In genomic region chr19:57558420-57558967, GRCm38 (mm10) we compare ENCODE assay signal across 16 mouse cellular contexts. TPM values are rescaled to one million over a fixed set of nuclear protein-coding genes. Genes with fewer than 3 reads are reported as not detected.
A peak's percentile ranks its signal among the peaks of the same experiment; 100 is the strongest.
DNase-seq lines count a peak whose midpoint lies in the region; ATAC-seq and TF ChIP-seq lines count a peak whose summit lies in the region.
"Had no signal": no experiment of that assay in that cellular context is flagged by ENCODE, and none has a peak within 500 bp of the region (broad histone marks: within the 10 kb centered on the region; RNA-seq: fewer than 3 reads in every experiment).

No protein-coding gene starts in this region.

- WGBS in forebrain, embryonic 10.5 days: 71% methylated on average over 19 of the region's 19 CpGs
- 30% methylated on average over 19 of the region's 19 CpGs for WGBS in forebrain, embryonic 15.5 days
- 38% methylated on average over 19 of the region's 19 CpGs for WGBS in hindbrain, embryonic 16.5 days
- WGBS in midbrain, postnatal 0 days: 26% methylated on average over 19 of the region's 19 CpGs
- 80% methylated on average over 19 of the region's 19 CpGs for WGBS in lung, adult 2 months

- H3K36me3 ChIP-seq in forebrain, embryonic 10.5 days (replicated peaks): no peaks in the 10 kb centered on the region
- H3K36me3 ChIP-seq in forebrain, embryonic 15.5 days: no peaks in the 10 kb centered on the region
- H3K36me3 ChIP-seq in hindbrain, embryonic 16.5 days (ENCODE audit: control insufficient read depth, insufficient read depth, low read length): no peaks in the 10 kb centered on the region
- no peaks in the 10 kb centered on the region for H3K36me3 ChIP-seq in midbrain, postnatal 0 days (ENCODE audit: insufficient read depth, low read length)
- H3K36me3 ChIP-seq: embryonic facial prominence, embryonic 13.5 days; limb, embryonic 15.5 days had no signal

- H3K4me1 ChIP-seq in forebrain, embryonic 10.5 days: peaks cover 22% of the 10 kb centered on the region
- peaks cover 11% of the 10 kb centered on the region; the same call in 1 of the 2 replicates for H3K4me1 ChIP-seq in forebrain, embryonic 15.5 days
- H3K4me1 ChIP-seq in hindbrain, embryonic 16.5 days (ENCODE audit: control insufficient read depth, insufficient read depth, low read depth, low read length): peaks cover 6% of the 10 kb centered on the region
- no peaks in the 10 kb centered on the region for H3K4me1 ChIP-seq in midbrain, postnatal 0 days (ENCODE audit: insufficient read depth, low read length)
- no peaks in the 10 kb centered on the region for H3K4me1 ChIP-seq in lung, adult 2 months (ENCODE audit: control insufficient read depth, insufficient read depth, low read length)

- H3K4me3 ChIP-seq in forebrain, embryonic 10.5 days: no peak overlapping the region
- no peak overlapping the region for H3K4me3 ChIP-seq in forebrain, embryonic 15.5 days
- no peak overlapping the region for H3K4me3 ChIP-seq in hindbrain, embryonic 16.5 days (ENCODE audit: low read length)
- H3K4me3 ChIP-seq in midbrain, postnatal 0 days (ENCODE audit: low read depth, low read length): no peak overlapping the region
- no peak overlapping the region for H3K4me3 ChIP-seq in lung, adult 2 months (replicated peaks; ENCODE audit: extremely low read depth, low read depth, low read length)
- H3K4me3 ChIP-seq: embryonic facial prominence, embryonic 13.5 days; limb, embryonic 15.5 days had no signal

- peak overlapping the region; percentile 40 for H3K27ac ChIP-seq in forebrain, embryonic 10.5 days
- H3K27ac ChIP-seq in forebrain, embryonic 15.5 days (replicated peaks): no peak overlapping the region
- 0 out of 2 replicates have a peak overlapping the region, but pooled peaks have one; percentile 48 for H3K27ac ChIP-seq in hindbrain, embryonic 16.5 days (ENCODE audit: low read depth, low read length)
- no peak overlapping the region for H3K27ac ChIP-seq in midbrain, postnatal 0 days (ENCODE audit: low read depth, low read length)
- H3K27ac ChIP-seq: embryonic facial prominence, embryonic 13.5 days; limb, embryonic 15.5 days had no signal

- no peak for DNase-seq in forebrain, embryonic 10.5 days (ENCODE audit: extremely low spot score, low spot score)
- no peak for DNase-seq in midbrain, postnatal 0 days (ENCODE audit: low spot score)
- DNase-seq in layer of hippocampus, postnatal 36 days: no peak
- no peak for DNase-seq in lung, adult 2 months
- DNase-seq: adrenal gland, adult 8-10 months; gastrocnemius, postnatal 10 days; heart, postnatal 14 days; kidney, adult 18-20 months; lung, adult 18-20 months; right cerebral cortex, postnatal 4 days; thymus, adult 18-20 months had no signal

- TF ChIP-seq POLR2A in lung, adult 2 months (IDR thresholded peaks at IDR 0.05; ENCODE audit: borderline replicate concordance, extremely low read depth, low read depth, low read length): no peak

- no peak overlapping the region for H3K9ac ChIP-seq in forebrain, embryonic 15.5 days (replicated peaks)
- no peak overlapping the region; the same call in 1 of the 2 replicates for H3K9ac ChIP-seq in hindbrain, embryonic 16.5 days (ENCODE audit: low read depth, low read length)
- no peak overlapping the region for H3K9ac ChIP-seq in midbrain, postnatal 0 days (replicated peaks; ENCODE audit: low read length, poor library complexity, severe bottlenecking)
- H3K9ac ChIP-seq: embryonic facial prominence, embryonic 13.5 days; limb, embryonic 15.5 days had no signal

- H3K4me2 ChIP-seq in forebrain, embryonic 15.5 days (replicated peaks): no peak overlapping the region
- no peak overlapping the region for H3K4me2 ChIP-seq in hindbrain, embryonic 16.5 days (ENCODE audit: low read length)
- no peak overlapping the region for H3K4me2 ChIP-seq in midbrain, postnatal 0 days (ENCODE audit: low read depth, low read length, poor library complexity, severe bottlenecking)
- H3K4me2 ChIP-seq: embryonic facial prominence, embryonic 13.5 days; limb, embryonic 15.5 days had no signal

- H3K27me3 ChIP-seq in forebrain, embryonic 10.5 days (ENCODE audit: poor library complexity, severe bottlenecking): no peaks in the 10 kb centered on the region
- no peaks in the 10 kb centered on the region for H3K27me3 ChIP-seq in forebrain, embryonic 15.5 days
- no peaks in the 10 kb centered on the region for H3K27me3 ChIP-seq in hindbrain, embryonic 16.5 days (replicated peaks; ENCODE audit: control insufficient read depth, insufficient read depth, low read length)
- H3K27me3 ChIP-seq in midbrain, postnatal 0 days (ENCODE audit: insufficient read depth, low read length): no peaks in the 10 kb centered on the region
- H3K27me3 ChIP-seq: embryonic facial prominence, embryonic 13.5 days; limb, embryonic 15.5 days had no signal

- H3K9me3 ChIP-seq in forebrain, embryonic 10.5 days: peaks cover 3% of the 10 kb centered on the region; the same call in 1 of the 2 replicates
- no peaks in the 10 kb centered on the region for H3K9me3 ChIP-seq in forebrain, embryonic 15.5 days
- no peaks in the 10 kb centered on the region for H3K9me3 ChIP-seq in hindbrain, embryonic 16.5 days (ENCODE audit: control insufficient read depth, low read length)
- no peaks in the 10 kb centered on the region for H3K9me3 ChIP-seq in midbrain, postnatal 0 days (ENCODE audit: low read length)
- H3K9me3 ChIP-seq: embryonic facial prominence, embryonic 13.5 days; limb, embryonic 15.5 days had no signal

- no peak for TF ChIP-seq CTCF in midbrain, postnatal 0 days (IDR thresholded peaks at IDR 0.05)
- TF ChIP-seq CTCF in lung, adult 2 months (IDR thresholded peaks at IDR 0.05; ENCODE audit: insufficient read depth, low read length): no peak

- peak; percentile 61 for ATAC-seq in forebrain, embryonic 15.5 days (replicated peaks)
- ATAC-seq in hindbrain, embryonic 16.5 days: peak; percentile 64
- ATAC-seq in midbrain, postnatal 0 days (ENCODE audit: low FRiP score): peak; percentile 47; the same call in 1 of the 2 replicates
- ATAC-seq in CD4-positive, CD25-positive, alpha-beta regulatory T cell, adult 4 months: no peak

RNA-seq across cellular contexts. Expression of gene Atrnl1, which starts 52.3 kb away (rescaled TPM):
- polyA plus RNA-seq in forebrain, embryonic 10.5 days (2016; fragmentation: Nextera tagmentation; extraction: Ambion mirVana): 3.5 and 4.0 TPM in 2 replicates
- 8.0 and 8.9 TPM in 2 replicates for polyA plus RNA-seq in forebrain, embryonic 15.5 days (2015; fragmentation: Nextera tagmentation; extraction: Ambion mirVana)
- polyA plus RNA-seq in hindbrain, embryonic 16.5 days (2015; fragmentation: Nextera tagmentation; extraction: Ambion mirVana): 5.3 and 6.5 TPM in 2 replicates
- total RNA-seq in midbrain, postnatal 0 days (2014; rRNA removed): 60.5 and 80.5 TPM in 2 replicates
- 4.9 and 5.4 TPM in 2 replicates for polyA plus RNA-seq in midbrain, postnatal 0 days (2015; fragmentation: Nextera tagmentation; extraction: Ambion mirVana)
- total RNA-seq in layer of hippocampus, postnatal 36 days (2021): 10 to 100 TPM; 67.3 to 71.1 TPM
- under 1 TPM in 1 of 2 experiments, not detected in 1; 0.11 TPM for polyA plus RNA-seq in CD4-positive, CD25-positive, alpha-beta regulatory T cell, adult 4 months (2017; shearing (Covaris generic))
- polyA plus RNA-seq in lung, adult 2 months (2012; rRNA removed): 14.4 and 18.6 TPM in 2 replicates

Comparison
In these comparisons a context has a peak if more than half of its experiments do, and no peak if none do; other contexts are left out.
1. H3K27ac ChIP-seq: peak in forebrain, embryonic 10.5 days (single experiment) and hindbrain, embryonic 16.5 days (single experiment); none in forebrain, embryonic 15.5 days (single experiment) and midbrain, postnatal 0 days (single experiment).